Mouse (Mus musculus): ENCODE results near the gene Tbc1d15. TPM values are rescaled to one million over a fixed set of nuclear protein-coding genes. Genes with fewer than 3 reads are reported as not detected.
A peak's percentile ranks its signal among the peaks of the same experiment; 100 is the strongest.

Tbc1d15 gene
- polyA plus RNA-seq, 2 experiments = 12.2 to 45.5 TPM

GRCm38 (mm10) chr10:115281381-115281780 is 30.1 kb upstream of the Tbc1d15 start:
- no peaks in the 10 kb centered on the region for H3K27me3 ChIP-seq (ENCODE audit: control insufficient read depth, insufficient read depth, low read length)
- TF ChIP-seq EP300 (IDR thresholded peaks at IDR 0.05; ENCODE audit: low read depth) (no peak), CTCF (IDR thresholded peaks at IDR 0.05; ENCODE audit: low read depth) (no peak)
- ATAC-seq (ENCODE audit: insufficient read depth) (no peak), DNase-seq (ENCODE audit: low read depth in 3 of 3, low spot score in 3 of 3) (no peak)
- H3K4me1 ChIP-seq (replicated peaks; ENCODE audit: control insufficient read depth in 2 of 2, insufficient read depth in 2 of 2, low read length in 1 of 2) = no peaks in the 10 kb centered on the region
- no peak overlapping the region for H3K4me2 ChIP-seq (ENCODE audit: low read depth)
- H3K9me3 ChIP-seq (ENCODE audit: control insufficient read depth, low read length) = no peaks in the 10 kb centered on the region
- no peaks in the 10 kb centered on the region for H3K36me3 ChIP-seq (replicated peaks; ENCODE audit: control insufficient read depth, insufficient read depth, low read depth)
- no peak overlapping the region for H3K9ac ChIP-seq (replicated peaks)
- H3K27ac ChIP-seq = no peak overlapping the region
- 81% methylated on average over 10 of the region's 10 CpGs for WGBS (ENCODE audit: insufficient replicate concordance)
- H3K4me3 ChIP-seq (ENCODE audit: insufficient read depth in 1 of 2, low read depth in 2 of 2, low read length in 2 of 2) = no peak overlapping the region

- H3K9me3 ChIP-seq (ENCODE audit: control insufficient read depth, low read length) = no peaks in the 10 kb centered on the region
- TF ChIP-seq CTCF (IDR thresholded peaks at IDR 0.05; ENCODE audit: low read depth) = no peak
- TF ChIP-seq EP300 (IDR thresholded peaks at IDR 0.05; ENCODE audit: low read depth) = no peak
- no peak overlapping the region for H3K4me3 ChIP-seq (ENCODE audit: insufficient read depth in 1 of 2, low read depth in 2 of 2, low read length in 2 of 2)
- no peaks in the 10 kb centered on the region for H3K27me3 ChIP-seq (ENCODE audit: control insufficient read depth, insufficient read depth, low read length)
- H3K27ac ChIP-seq = no peak overlapping the region
- no peaks in the 10 kb centered on the region for H3K4me1 ChIP-seq (replicated peaks; ENCODE audit: control insufficient read depth in 2 of 2, insufficient read depth in 2 of 2, low read length in 1 of 2)
- ATAC-seq (ENCODE audit: insufficient read depth) = no peak
- H3K9ac ChIP-seq (replicated peaks) = no peak overlapping the region
- WGBS (ENCODE audit: insufficient replicate concordance) = 46% methylated on average over 5 of the region's 5 CpGs
- no peak overlapping the region for H3K4me2 ChIP-seq (ENCODE audit: low read depth)
- no peak for DNase-seq (ENCODE audit: low read depth in 3 of 3, low spot score in 3 of 3)
- no peaks in the 10 kb centered on the region for H3K36me3 ChIP-seq (replicated peaks; ENCODE audit: control insufficient read depth, insufficient read depth, low read depth)
Observed at GRCm38 (mm10) chr10:115271649-115272048, 20.4 kb upstream of the Tbc1d15 start.

GRCm38 (mm10) chr10:115270612-115271390 is 19.5 kb upstream of the Tbc1d15 start:
- no peak overlapping the region for H3K4me3 ChIP-seq (ENCODE audit: insufficient read depth in 1 of 2, low read depth in 2 of 2, low read length in 2 of 2)
- 65% methylated on average over 12 of the region's 12 CpGs for WGBS (ENCODE audit: insufficient replicate concordance)
- ATAC-seq (ENCODE audit: insufficient read depth) = no peak

GRCm38 (mm10) chr10:115262926-115263562 is 11.8 kb upstream of the Tbc1d15 start:
- no peaks in the 10 kb centered on the region for H3K4me1 ChIP-seq (replicated peaks; ENCODE audit: control insufficient read depth in 2 of 2, insufficient read depth in 2 of 2, low read length in 1 of 2)
- DNase-seq (ENCODE audit: low read depth in 3 of 3, low spot score in 3 of 3) = no peak
- peak; percentile 55; the same call in 1 of the 2 replicates for ATAC-seq (ENCODE audit: insufficient read depth)
- H3K4me2 ChIP-seq (ENCODE audit: low read depth) = no peak overlapping the region; the same call in 1 of the 2 replicates
- H3K27ac ChIP-seq = no peak overlapping the region
- no peak overlapping the region for H3K9ac ChIP-seq (replicated peaks)
- no peaks in the 10 kb centered on the region for H3K27me3 ChIP-seq (ENCODE audit: control insufficient read depth, insufficient read depth, low read length)
- no peak overlapping the region for H3K4me3 ChIP-seq (ENCODE audit: insufficient read depth in 1 of 2, low read depth in 2 of 2, low read length in 2 of 2)
- H3K36me3 ChIP-seq (replicated peaks; ENCODE audit: control insufficient read depth, insufficient read depth, low read depth) = no peaks in the 10 kb centered on the region
- WGBS (ENCODE audit: insufficient replicate concordance) = 41% methylated on average over 5 of the region's 5 CpGs
- TF ChIP-seq CTCF (IDR thresholded peaks at IDR 0.05; ENCODE audit: low read depth) (no peak), EP300 (IDR thresholded peaks at IDR 0.05; ENCODE audit: low read depth) (no peak)
- H3K9me3 ChIP-seq (ENCODE audit: control insufficient read depth, low read length) = no peaks in the 10 kb centered on the region

More at GRCm38 (mm10) chr10:115270612-115271390, 19.5 kb upstream of the Tbc1d15 start:
- Histone ChIP-seq H3K27ac (no peak overlapping the region), H3K9me3 (ENCODE audit: control insufficient read depth, low read length) (no peaks in the 10 kb centered on the region), H3K27me3 (ENCODE audit: control insufficient read depth, insufficient read depth, low read length) (no peaks in the 10 kb centered on the region), H3K9ac (replicated peaks) (no peak overlapping the region), H3K36me3 (replicated peaks; ENCODE audit: control insufficient read depth, insufficient read depth, low read depth) (no peaks in the 10 kb centered on the region), H3K4me2 (ENCODE audit: low read depth) (no peak overlapping the region), H3K4me1 (replicated peaks; ENCODE audit: control insufficient read depth in 2 of 2, insufficient read depth in 2 of 2, low read length in 1 of 2) (no peaks in the 10 kb centered on the region)
- DNase-seq (ENCODE audit: low read depth in 3 of 3, low spot score in 3 of 3) = no peak
- TF ChIP-seq EP300 (IDR thresholded peaks at IDR 0.05; ENCODE audit: low read depth) = no peak
- no peak for TF ChIP-seq CTCF (IDR thresholded peaks at IDR 0.05; ENCODE audit: low read depth)

- Histone ChIP-seq H3K27me3 (ENCODE audit: control insufficient read depth, insufficient read depth, low read length) (no peaks in the 10 kb centered on the region), H3K36me3 (replicated peaks; ENCODE audit: control insufficient read depth, insufficient read depth, low read depth) (no peaks in the 10 kb centered on the region), H3K4me1 (replicated peaks; ENCODE audit: control insufficient read depth in 2 of 2, insufficient read depth in 2 of 2, low read length in 1 of 2) (no peaks in the 10 kb centered on the region), H3K4me2 (ENCODE audit: low read depth) (peak overlapping the region; percentile 15; the same call in 1 of the 2 replicates), H3K27ac (no peak overlapping the region), H3K9ac (replicated peaks) (no peak overlapping the region), H3K4me3 (ENCODE audit: insufficient read depth in 1 of 2, low read depth in 2 of 2, low read length in 2 of 2) (no peak overlapping the region), H3K9me3 (ENCODE audit: control insufficient read depth, low read length) (no peaks in the 10 kb centered on the region)
- WGBS (ENCODE audit: insufficient replicate concordance) = 72% methylated on average over 2 of the region's 2 CpGs
- ATAC-seq (ENCODE audit: insufficient read depth) (no peak), DNase-seq (ENCODE audit: low read depth in 3 of 3, low spot score in 3 of 3) (no peak)
- TF ChIP-seq EP300 (IDR thresholded peaks at IDR 0.05; ENCODE audit: low read depth) (no peak), CTCF (IDR thresholded peaks at IDR 0.05; ENCODE audit: low read depth) (no peak)
Observed at GRCm38 (mm10) chr10:115262261-115262660, 11.0 kb upstream of the Tbc1d15 start.
